Mouse (Mus musculus) heart, embryonic 12.5 days (tissue): ENCODE results near the gene Tmem273. TPM values are rescaled to one million over a fixed set of nuclear protein-coding genes. Genes with fewer than 3 reads are reported as not detected.

Source experiments
- ATAC-seq: fragments of 200-750 bp; cut with Nextera tagmentation; 2 replicates; pipeline ENCODE4 v1.8.0; 2017; ENCODE audit warnings: moderate TSS enrichment, moderate library complexity; ENCODE audit not compliant: insufficient number of reproducible peaks, low FRiP score
- H3K27ac ChIP-seq: fragments of 300-500 bp; sonication (generic); 2 replicates; pipeline ENCODE4 v1.5.1; 2016; ENCODE audit warnings: mild to moderate bottlenecking, moderate library complexity; ENCODE audit not compliant: poor library complexity, severe bottlenecking
- H3K27me3 ChIP-seq: fragments of 300-500 bp; sonication (generic); replicated peaks from 2 replicates; pipeline ENCODE4 v1.6.1; 2016; ENCODE audit warnings: mild to moderate bottlenecking, moderate library complexity
- H3K36me3 ChIP-seq: fragments of 300-500 bp; sonication (generic); 2 replicates; pipeline ENCODE4 v1.6.1; 2016; ENCODE audit warnings: mild to moderate bottlenecking, moderate library complexity
- H3K4me1 ChIP-seq: fragments of 300-500 bp; sonication (generic); replicated peaks from 2 replicates; pipeline ENCODE4 v1.6.1; 2016; ENCODE audit warnings: mild to moderate bottlenecking
- H3K4me2 ChIP-seq: fragments of 300-500 bp; sonication (generic); 2 replicates; pipeline ENCODE4 v1.6.1; 2016; ENCODE audit warnings: mild to moderate bottlenecking, moderate library complexity
- H3K4me3 ChIP-seq: fragments of 300-500 bp; sonication (generic); 2 replicates; pipeline ENCODE4 v1.5.1; 2016; ENCODE audit warnings: mild to moderate bottlenecking
- H3K9ac ChIP-seq: fragments of 300-500 bp; sonication (generic); 2 replicates; pipeline ENCODE4 v1.6.1; 2016; ENCODE audit warnings: mild to moderate bottlenecking, moderate library complexity
- H3K9me3 ChIP-seq: fragments of 300-500 bp; sonication (generic); replicated peaks from 2 replicates; pipeline ENCODE4 v1.6.1; 2016; ENCODE audit warnings: mild to moderate bottlenecking, moderate library complexity
- WGBS: fragments of 180-500 bp; shearing (Covaris S2); methylation state at CpG from one replicate; pipeline ENCODE4 v1.1.7; 2016; 5-methylcytosine and 5-hydroxymethylcytosine counted together
- polyA plus RNA-seq: library from polyadenylated mRNA; unstranded; fragments of >200 nt; fragmentation: Nextera tagmentation; extraction: Ambion mirVana; gene quantifications from 2 replicates; pipeline ENCODE4 v1.2.1, GENCODE M21; 2016

The Tmem273 gene
- polyA plus RNA-seq, 1 experiment from 2014 or later: 0.92 TPM

GRCm38 (mm10) chr14:32859831-32860569 lies 74.2 kb downstream of the Tmem273 start:
- WGBS: 50% methylated on average over 11 of the region's 11 CpGs
- peak overlapping the region; percentile 56 for H3K27ac ChIP-seq

GRCm38 (mm10) chr14:32861149-32861581 lies 75.4 kb downstream of the Tmem273 start:
- 2% methylated on average over 6 of the region's 6 CpGs for WGBS
- Histone ChIP-seq H3K9me3 (no peaks in the 10 kb centered on the region), H3K36me3 (peaks cover 7% of the 10 kb centered on the region), H3K27ac (peak overlapping the region; percentile 82), H3K4me3 (no peak overlapping the region), H3K9ac (no peak overlapping the region), H3K4me1 (peaks cover 52% of the 10 kb centered on the region), H3K27me3 (peaks cover 3% of the 10 kb centered on the region; the same call in 1 of the 2 replicates), H3K4me2 (peak overlapping the region; percentile 39)
- ATAC-seq: peak; percentile 77

More at GRCm38 (mm10) chr14:32859831-32860569, 74.2 kb downstream of the Tmem273 start:
- Histone ChIP-seq H3K27me3 (peaks cover 3% of the 10 kb centered on the region; the same call in 1 of the 2 replicates), H3K9me3 (no peaks in the 10 kb centered on the region), H3K9ac (no peak overlapping the region), H3K4me1 (peaks cover 52% of the 10 kb centered on the region), H3K36me3 (peaks cover 7% of the 10 kb centered on the region), H3K4me3 (no peak overlapping the region), H3K4me2 (no peak overlapping the region)
- no peak; the same call in 1 of the 2 replicates for ATAC-seq

- Histone ChIP-seq H3K36me3 (peaks cover 7% of the 10 kb centered on the region), H3K27me3 (peaks cover 3% of the 10 kb centered on the region; the same call in 1 of the 2 replicates), H3K4me1 (peaks cover 52% of the 10 kb centered on the region), H3K9ac (no peak overlapping the region), H3K4me2 (peak overlapping the region; percentile 39), H3K9me3 (no peaks in the 10 kb centered on the region), H3K4me3 (no peak overlapping the region), H3K27ac (peak overlapping the region; percentile 82)
- 41% methylated on average over 2 of the region's 2 CpGs for WGBS
- 0 out of 2 replicates have a peak, but pooled peaks have one; percentile 9 for ATAC-seq
These were observed 75.9 kb downstream of the Tmem273 start for GRCm38 (mm10) chr14:32861656-32862055.

GRCm38 (mm10) chr14:32865331-32865730 lies 79.6 kb downstream of the Tmem273 start:
- ATAC-seq: no peak
- Histone ChIP-seq H3K9ac (no peak overlapping the region), H3K4me3 (no peak overlapping the region), H3K36me3 (peaks cover 7% of the 10 kb centered on the region), H3K4me1 (peaks cover 20% of the 10 kb centered on the region), H3K4me2 (no peak overlapping the region), H3K27ac (no peak overlapping the region), H3K9me3 (no peaks in the 10 kb centered on the region), H3K27me3 (no peaks in the 10 kb centered on the region)
- 75% methylated on average over 3 of the region's 3 CpGs for whole genome bisulfite sequencing

Other genes starting within 250 kb of the Tmem273 start
- gene Prrxl1, start 186.6 kb upstream of the Tmem273 start, polyA plus RNA-seq: 0.14 TPM in 1 of 2 replicates, not detected in the other
- 15.9 and 16.3 TPM in 2 replicates for gene 3425401B19Rik, start 100.7 kb upstream of the Tmem273 start, polyA plus RNA-seq
- gene Fam170b, start 48.0 kb downstream of the Tmem273 start, polyA plus RNA-seq: 0.09 and 0.17 TPM in 2 replicates
- 14.7 and 15.1 TPM in 2 replicates for gene Vstm4, start 70.8 kb downstream of the Tmem273 start, polyA plus RNA-seq
- 0.22 and 0.51 TPM in 2 replicates for gene Lrrc18, start 205.4 kb downstream of the Tmem273 start, polyA plus RNA-seq